Mouse (Mus musculus): ENCODE results near the gene Vmn1r163.
"Not testable (repeated sequence)": the region's sequence is repeated elsewhere in the genome, so short reads cannot be mapped to it uniquely, and the experiment has no call there.

The Vmn1r163 gene

GRCm38 (mm10) chr7:23055240-23055639 lies at the start of gene Vmn1r163:
Gene Vmn1r163 (plus strand): TSS chr7:23055540.
- not testable (repeated sequence) for DNase-seq (ENCODE audit: low read depth)

- not testable (repeated sequence) for DNase-seq (ENCODE audit: low read depth)
Measured at GRCm38 (mm10) chr7:23019823-23020222, 35.5 kb upstream of the Vmn1r163 start, which contains the start of gene Gm4216. Gene Gm4216 (minus strand): TSS chr7:23019923.

- DNase-seq (ENCODE audit: low read depth) = not testable (repeated sequence)
Measured at GRCm38 (mm10) chr7:23067356-23067755, 12.0 kb downstream of the Vmn1r163 start, which contains the start of gene Gm8720. Gene Gm8720 (minus strand): TSS chr7:23067456.

Data from naive thymus-derived CD4-positive, alpha-beta T cell, adult 2 months (primary cell).